Mouse (Mus musculus): ENCODE measurements at regions not wholly inside any gene's neighbourhood (a gene's known extent, or its start where the extent isn't known, plus 50 kb on each side); places are given as distances from the start of the nearest gene placed in this dataset.

DNA sequence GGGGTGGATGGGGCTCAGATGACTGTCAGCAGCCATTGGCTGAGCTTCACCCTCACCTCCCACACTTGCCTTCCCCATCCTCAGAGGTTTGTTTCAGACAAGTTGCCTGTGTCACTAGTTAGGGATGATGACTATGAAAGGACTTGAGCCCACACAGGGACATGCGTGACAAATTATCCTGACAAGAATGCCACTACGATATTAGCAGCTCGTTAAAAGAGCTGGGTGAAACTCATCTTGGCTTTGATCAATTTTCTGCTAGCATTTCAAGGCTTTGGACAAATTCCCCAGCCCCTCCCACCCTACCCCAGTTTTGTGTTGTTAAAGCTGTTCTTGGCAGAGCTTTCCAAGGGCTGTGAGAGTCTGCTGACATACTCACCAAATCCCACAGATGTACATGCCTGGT is 354.5 kb upstream of the Nrp1 start:
- H3K36me3 ChIP-seq (ENCODE audit: insufficient read depth, low read length) = no peaks in the 10 kb centered on the region
- H3K4me2 ChIP-seq (ENCODE audit: low read length) = no peak overlapping the region
- ATAC-seq (replicated peaks; ENCODE audit: low FRiP score, low read depth) = no peak
- peak; percentile 25 for DNase-seq (ENCODE audit: low spot score)
- H3K9me3 ChIP-seq (replicated peaks; ENCODE audit: low read length) = no peaks in the 10 kb centered on the region
- H3K4me1 ChIP-seq (replicated peaks; ENCODE audit: insufficient read depth, low read length) = no peaks in the 10 kb centered on the region; the same call in 1 of the 2 replicates
- H3K27me3 ChIP-seq (ENCODE audit: insufficient read depth, low read length) = no peaks in the 10 kb centered on the region
- no peak overlapping the region for H3K9ac ChIP-seq (ENCODE audit: low read depth, low read length)
- H3K27ac ChIP-seq = no peak overlapping the region
- WGBS = 31% methylated on average over 3 of the region's 3 CpGs
- TF ChIP-seq CTCF (IDR thresholded peaks at IDR 0.05; ENCODE audit: low read depth) = no peak
- no peak overlapping the region for H3K4me3 ChIP-seq (replicated peaks; ENCODE audit: low read depth, low read length)

GRCm38 (mm10) chr8:128009393-128010010 is 348.9 kb upstream of the Nrp1 start:
- Histone ChIP-seq H3K27ac (no peak overlapping the region; the same call in 1 of the 2 replicates), H3K9ac (ENCODE audit: low read depth, low read length) (no peak overlapping the region), H3K4me3 (replicated peaks; ENCODE audit: low read depth, low read length) (no peak overlapping the region), H3K36me3 (ENCODE audit: insufficient read depth, low read length) (no peaks in the 10 kb centered on the region), H3K27me3 (ENCODE audit: insufficient read depth, low read length) (no peaks in the 10 kb centered on the region), H3K4me2 (ENCODE audit: low read length) (no peak overlapping the region), H3K9me3 (replicated peaks; ENCODE audit: low read length) (no peaks in the 10 kb centered on the region), H3K4me1 (replicated peaks; ENCODE audit: insufficient read depth, low read length) (peaks cover 6% of the 10 kb centered on the region)
- ATAC-seq (replicated peaks; ENCODE audit: low FRiP score, low read depth) (no peak; the same call in 1 of the 2 replicates), DNase-seq (ENCODE audit: low spot score) (peak; percentile 69)
- no peak for TF ChIP-seq CTCF (IDR thresholded peaks at IDR 0.05; ENCODE audit: low read depth)
- 47% methylated on average over 6 of the region's 6 CpGs for WGBS

GRCm38 (mm10) chr8:128017171-128017570 is 341.2 kb upstream of the Nrp1 start:
- no peak overlapping the region for H3K9ac ChIP-seq (ENCODE audit: low read depth, low read length)
- ATAC-seq (replicated peaks; ENCODE audit: low FRiP score, low read depth) (no peak), DNase-seq (ENCODE audit: low spot score) (no peak)
- H3K9me3 ChIP-seq (replicated peaks; ENCODE audit: low read length) = no peaks in the 10 kb centered on the region
- no peak overlapping the region for H3K27ac ChIP-seq
- no peak for TF ChIP-seq CTCF (IDR thresholded peaks at IDR 0.05; ENCODE audit: low read depth)
- H3K4me3 ChIP-seq (replicated peaks; ENCODE audit: low read depth, low read length) = no peak overlapping the region
- no peak overlapping the region for H3K4me2 ChIP-seq (ENCODE audit: low read length)
- WGBS = 47% methylated on average over 8 of the region's 8 CpGs
- no peaks in the 10 kb centered on the region for H3K4me1 ChIP-seq (replicated peaks; ENCODE audit: insufficient read depth, low read length)
- no peaks in the 10 kb centered on the region for H3K27me3 ChIP-seq (ENCODE audit: insufficient read depth, low read length)
- no peaks in the 10 kb centered on the region for H3K36me3 ChIP-seq (ENCODE audit: insufficient read depth, low read length)

GRCm38 (mm10) chr8:128023661-128024060 is 334.7 kb upstream of the Nrp1 start:
- Histone ChIP-seq H3K4me2 (ENCODE audit: low read length) (no peak overlapping the region), H3K36me3 (ENCODE audit: insufficient read depth, low read length) (no peaks in the 10 kb centered on the region), H3K9me3 (replicated peaks; ENCODE audit: low read length) (no peaks in the 10 kb centered on the region), H3K27ac (no peak overlapping the region), H3K4me3 (replicated peaks; ENCODE audit: low read depth, low read length) (no peak overlapping the region), H3K9ac (ENCODE audit: low read depth, low read length) (no peak overlapping the region), H3K27me3 (ENCODE audit: insufficient read depth, low read length) (no peaks in the 10 kb centered on the region), H3K4me1 (replicated peaks; ENCODE audit: insufficient read depth, low read length) (no peaks in the 10 kb centered on the region)
- DNase-seq (ENCODE audit: low spot score) (no peak), ATAC-seq (replicated peaks; ENCODE audit: low FRiP score, low read depth) (no peak)
- TF ChIP-seq CTCF (IDR thresholded peaks at IDR 0.05; ENCODE audit: low read depth) = no peak
- WGBS = 58% methylated on average over 2 of the region's 2 CpGs

GRCm38 (mm10) chr8:128024774-128025222 is 333.6 kb upstream of the Nrp1 start:
- Histone ChIP-seq H3K9me3 (replicated peaks; ENCODE audit: low read length) (no peaks in the 10 kb centered on the region), H3K9ac (ENCODE audit: low read depth, low read length) (no peak overlapping the region), H3K4me2 (ENCODE audit: low read length) (no peak overlapping the region), H3K27ac (peak overlapping the region; percentile 78), H3K36me3 (ENCODE audit: insufficient read depth, low read length) (no peaks in the 10 kb centered on the region), H3K4me1 (replicated peaks; ENCODE audit: insufficient read depth, low read length) (no peaks in the 10 kb centered on the region), H3K27me3 (ENCODE audit: insufficient read depth, low read length) (no peaks in the 10 kb centered on the region), H3K4me3 (replicated peaks; ENCODE audit: low read depth, low read length) (no peak overlapping the region)
- 6% methylated on average over 2 of the region's 2 CpGs for WGBS
- peak; percentile 21; the same call in 1 of the 2 replicates for ATAC-seq (replicated peaks; ENCODE audit: low FRiP score, low read depth)
- no peak for TF ChIP-seq CTCF (IDR thresholded peaks at IDR 0.05; ENCODE audit: low read depth)
- DNase-seq (ENCODE audit: low spot score) = peak; percentile 78

GRCm38 (mm10) chr8:128025251-128025856 is 333.1 kb upstream of the Nrp1 start:
- Histone ChIP-seq H3K27me3 (ENCODE audit: insufficient read depth, low read length) (no peaks in the 10 kb centered on the region), H3K36me3 (ENCODE audit: insufficient read depth, low read length) (no peaks in the 10 kb centered on the region), H3K27ac (peak overlapping the region; percentile 78), H3K4me1 (replicated peaks; ENCODE audit: insufficient read depth, low read length) (no peaks in the 10 kb centered on the region), H3K4me2 (ENCODE audit: low read length) (no peak overlapping the region), H3K4me3 (replicated peaks; ENCODE audit: low read depth, low read length) (no peak overlapping the region), H3K9ac (ENCODE audit: low read depth, low read length) (no peak overlapping the region), H3K9me3 (replicated peaks; ENCODE audit: low read length) (no peaks in the 10 kb centered on the region)
- peak; percentile 57 for ATAC-seq (replicated peaks; ENCODE audit: low FRiP score, low read depth)
- 45% methylated on average over 7 of the region's 7 CpGs for WGBS
- peak; percentile 88 for DNase-seq (ENCODE audit: low spot score)
- no peak for TF ChIP-seq CTCF (IDR thresholded peaks at IDR 0.05; ENCODE audit: low read depth)
